Mouse (Mus musculus) megakaryocyte, embryonic 14.5 days (primary cell): Measurements from ENCODE around the gene Sema6d.

Experiments
- FLI1 ChIP-seq: IDR thresholded peaks from 2 replicates; pipeline ENCODE4 v1.6.1; 2012; ENCODE audit warnings: low read length, inconsistent platforms, mixed read lengths
- GATA1 ChIP-seq: IDR thresholded peaks from 3 replicates; pipeline ENCODE4 v1.6.1; 2012; ENCODE audit warnings: mixed read lengths, low read length, inconsistent platforms, borderline replicate concordance

DNA sequence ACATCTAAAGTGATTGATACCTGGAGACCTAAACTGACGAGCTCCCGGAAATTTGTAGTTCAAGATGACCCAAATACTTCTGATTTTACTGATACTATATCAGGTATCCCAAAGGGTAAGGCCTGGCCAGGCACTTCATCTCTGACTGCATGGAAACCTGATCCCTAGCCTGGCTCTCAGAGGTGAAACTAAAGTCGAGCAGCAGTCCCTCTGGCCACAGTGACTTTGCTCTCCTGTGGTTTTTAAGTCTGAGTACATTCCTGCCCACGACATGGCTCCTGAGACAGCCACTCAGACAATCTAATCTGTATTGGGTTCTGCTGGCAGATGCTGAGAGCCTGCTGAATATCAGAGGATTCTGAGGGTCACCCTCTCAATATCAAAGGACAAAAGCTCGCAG lies 572.5 kb downstream of the Sema6d start:
- no peak for TF ChIP-seq GATA1
- TF ChIP-seq FLI1 = no peak
